Mouse (Mus musculus): ENCODE results near the gene Arl5a.

The Arl5a gene

GRCm38 (mm10) chr2:52361086-52361485, 63.6 kb downstream of the Arl5a start:
- no peak for DNase-seq (ENCODE audit: extremely low read depth, low read depth)

GRCm38 (mm10) chr2:52359722-52360121, 65.0 kb downstream of the Arl5a start:
- no peak for DNase-seq (ENCODE audit: extremely low read depth, low read depth)

- no peak for DNase-seq (ENCODE audit: extremely low read depth, low read depth)
Observed at GRCm38 (mm10) chr2:52358156-52358555, 66.5 kb downstream of the Arl5a start.

- DNase-seq (ENCODE audit: extremely low read depth, low read depth) = no peak
Observed at GRCm38 (mm10) chr2:52351029-52351428, 73.7 kb downstream of the Arl5a start.
